Mouse (Mus musculus) left cerebral cortex, postnatal 14 days (tissue): Measurements from ENCODE around the gene Cpne7. TPM values are rescaled to one million over a fixed set of nuclear protein-coding genes. Genes with fewer than 3 reads are reported as not detected.
A peak's percentile ranks its signal among the peaks of the same experiment; 100 is the strongest.

Experiments used
- DNase-seq, 2 experiments: peaks; one replicate each; pipeline ENCODE4 v3.0.0; 2021 to 2022; ENCODE audit warnings: low spot score in 2 of 2, mixed read lengths in 1 of 2
- intact Hi-C: fragments of 180-260 bp; cut with DNase I; formaldehyde crosslinking; loops from one replicate; pipeline ENCODE4 v1.15.1; 2025
- total RNA-seq, 2 experiments: library from RNA; stranded (reverse); gene quantifications; 2 replicates each; pipeline ENCODE4 v1.2.3; 2021

The Cpne7 gene
- total RNA-seq, 2 experiments from 2014 or later: 55.0 to 77.7 TPM

DNA sequence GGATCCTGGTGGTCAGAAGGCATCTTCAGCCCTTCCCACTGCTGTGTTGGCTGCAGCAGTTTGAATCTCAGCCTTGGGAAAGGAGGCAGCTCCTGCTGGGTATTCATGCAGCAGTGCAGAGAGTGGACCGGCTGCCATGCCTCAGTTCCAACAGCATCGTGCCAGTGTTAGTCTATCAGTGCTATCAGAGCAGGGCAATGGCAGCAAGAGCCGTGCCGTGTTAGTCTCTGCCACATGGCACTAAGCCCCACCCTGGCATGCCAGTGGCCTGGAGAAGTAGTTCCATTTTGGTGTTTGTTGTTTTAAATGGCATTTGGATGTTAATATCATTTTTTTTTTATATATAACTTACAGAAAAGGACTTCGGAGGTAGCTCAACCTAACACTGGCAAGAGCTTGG, 8.2 kb upstream of the Cpne7 start:
- intact Hi-C loops: no loop called here
- no peak for DNase-seq

DNA sequence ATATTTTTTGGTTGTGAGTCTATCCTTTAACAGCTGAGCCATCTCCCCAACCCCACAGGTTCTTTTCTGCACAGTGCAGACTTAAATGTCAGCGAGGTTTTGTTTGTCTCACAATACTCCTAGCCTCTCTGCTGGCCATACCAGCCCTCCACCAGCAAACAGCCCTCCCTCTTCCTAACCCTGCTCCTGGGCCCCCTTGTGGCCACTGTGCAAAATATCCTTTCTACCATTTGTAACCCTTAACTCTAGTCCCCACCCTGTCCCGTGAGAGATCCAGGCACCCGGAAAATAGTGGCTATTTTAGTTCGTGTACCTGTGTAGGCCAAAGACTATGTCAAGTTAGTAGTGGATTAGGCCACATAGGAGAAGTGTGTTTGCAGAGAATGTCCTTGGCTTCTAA, 6.5 kb upstream of the Cpne7 start:
- no peak for DNase-seq
- intact Hi-C loops: loop anchor here (10.0 kb wide), 1 partner anchor 184 kb away; no protein-coding TSS in a partner anchor

DNA sequence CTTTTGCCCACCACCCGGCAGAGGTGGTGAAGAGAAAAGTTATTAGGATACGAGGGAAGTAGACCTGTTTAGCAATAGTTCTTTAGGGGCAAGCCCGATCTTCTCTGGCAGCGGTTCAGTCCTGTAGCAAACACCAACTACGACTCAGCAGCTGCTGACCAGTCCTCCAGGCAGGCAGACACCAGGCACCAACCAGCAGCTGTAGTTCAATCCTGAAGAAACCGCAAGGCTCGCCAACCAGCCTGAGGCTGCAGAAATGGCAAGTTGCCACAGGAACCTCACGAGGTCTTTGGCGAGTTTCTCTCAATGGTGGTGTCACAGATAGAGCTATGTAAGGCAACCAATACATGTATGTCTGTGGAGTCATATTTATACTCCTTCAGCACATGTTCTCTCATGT, 4.3 kb upstream of the Cpne7 start:
- no peak for DNase-seq
- intact Hi-C loops: loop anchor here (10.0 kb wide), 1 partner anchor 182 kb away; no protein-coding TSS in a partner anchor

DNA sequence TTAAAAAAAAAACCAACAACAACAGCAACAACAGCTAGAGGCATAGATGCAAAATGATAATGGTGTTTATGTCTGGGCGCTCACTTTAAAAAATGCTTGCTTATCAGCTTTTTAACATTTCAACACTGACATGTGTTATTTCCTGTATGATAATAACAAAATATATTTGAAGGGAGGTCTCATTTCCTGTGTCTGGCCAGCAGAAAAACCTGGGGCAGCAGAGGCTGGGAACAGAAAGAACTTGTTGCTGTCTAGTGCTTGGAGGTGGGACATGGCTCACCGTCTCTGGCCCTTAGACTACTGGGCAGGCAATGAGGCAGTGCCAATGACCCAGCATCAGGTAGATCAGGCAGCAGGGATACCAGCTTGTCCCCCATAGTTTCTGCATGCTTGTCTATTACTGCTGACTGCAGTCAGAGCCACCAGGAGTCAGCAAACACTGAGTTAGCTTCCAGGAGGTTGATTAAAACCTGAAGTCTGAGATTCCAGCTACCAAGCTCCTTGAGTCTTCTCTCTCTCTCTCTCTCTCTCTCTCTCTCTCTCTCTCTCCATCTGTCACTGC, 3.2 kb upstream of the Cpne7 start:
- DNase-seq: no peak
- intact Hi-C loops: loop anchor here (10.0 kb wide), 1 partner anchor 181 kb away; no protein-coding TSS in a partner anchor

DNA sequence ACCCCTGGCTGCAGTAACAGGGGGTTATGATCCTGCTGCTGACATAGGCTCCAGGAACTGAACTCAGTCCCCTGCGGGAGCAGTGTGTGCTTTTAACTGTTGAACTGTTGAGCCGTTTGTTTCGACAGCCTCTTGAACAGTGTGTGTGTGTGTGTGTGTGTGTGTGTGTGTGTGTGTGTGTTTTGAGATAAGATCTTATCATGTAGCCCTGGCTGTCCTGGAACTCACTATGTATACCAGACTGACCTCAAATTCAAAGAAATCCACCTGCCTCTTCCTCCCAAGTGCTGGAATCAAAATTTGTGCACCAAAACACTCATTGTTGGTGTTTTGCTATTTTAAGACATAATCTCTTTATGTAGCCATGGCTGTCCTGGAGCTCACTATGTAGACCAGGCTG, 2.5 kb upstream of the Cpne7 start:
- intact Hi-C loops: loop anchor here (5.0 to 10.0 kb wide), 2 partner anchors 38 to 180 kb away; no protein-coding TSS in a partner anchor
- no peak for DNase-seq

DNA sequence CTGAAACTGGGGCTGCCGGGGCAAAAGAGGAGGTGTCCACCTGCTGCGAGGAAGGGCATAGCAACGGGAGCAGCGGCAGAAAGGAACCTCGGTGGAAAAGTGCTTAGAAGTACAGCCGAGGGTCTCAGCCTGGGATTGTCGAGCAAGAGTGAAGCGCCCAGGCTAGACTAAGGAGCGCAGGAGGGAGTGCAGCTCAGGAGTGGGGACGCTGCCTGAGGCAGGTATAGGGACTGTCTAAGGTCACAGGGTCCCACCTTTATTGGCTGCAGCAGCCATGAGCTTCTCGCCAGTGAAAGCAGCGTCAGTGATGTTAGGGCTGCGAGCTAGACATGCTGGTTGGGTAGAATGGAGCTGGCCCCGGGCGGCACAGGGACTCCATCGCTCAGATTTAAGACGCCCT, 570 bp downstream of the Cpne7 start:
- intact Hi-C loops: loop anchor here (2.0 to 10.0 kb wide), 3 partner anchors 35 to 177 kb away; no protein-coding TSS in a partner anchor
- no peak for DNase-seq

DNA sequence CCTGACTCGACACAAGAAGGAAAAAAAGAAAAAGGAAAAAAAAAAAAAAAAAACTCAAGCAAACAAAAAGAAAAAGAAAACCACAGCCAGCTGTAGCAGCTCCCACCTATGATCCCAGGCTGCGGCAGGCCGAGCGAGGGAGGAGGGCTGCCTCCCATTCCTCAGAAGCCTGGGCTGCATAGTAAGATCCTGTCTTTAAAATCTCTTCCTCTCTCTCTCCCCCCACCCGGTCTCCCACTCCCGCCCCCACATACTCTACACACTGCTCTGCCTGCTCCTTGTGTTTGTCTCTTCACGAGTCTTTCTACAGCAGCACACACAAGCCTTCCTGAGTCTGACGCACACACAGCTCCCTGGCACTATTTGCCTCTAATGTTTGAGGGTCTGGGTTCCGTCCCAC, 4.9 kb downstream of the Cpne7 start:
- intact Hi-C loops: no loop called here
- DNase-seq: no peak

DNA sequence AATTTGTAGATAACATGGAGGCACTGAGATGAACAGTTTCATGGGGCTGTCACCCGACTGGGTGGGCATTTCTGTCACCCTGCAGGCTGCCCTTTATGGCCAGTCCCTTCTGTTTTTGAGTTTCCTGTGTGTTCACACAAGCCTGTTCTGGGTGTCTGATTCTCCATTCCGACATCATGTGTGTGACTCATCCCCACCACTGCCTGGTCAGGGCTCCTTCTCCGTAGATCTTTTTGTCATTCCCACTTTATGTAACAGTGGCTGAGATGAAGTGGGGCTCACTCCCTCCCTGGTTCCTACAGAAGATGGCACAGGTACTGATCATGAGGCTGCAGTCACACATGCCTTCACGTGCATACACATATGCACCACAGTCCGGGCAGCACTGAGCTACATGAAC, 5.5 kb downstream of the Cpne7 start:
- intact Hi-C loops: no loop called here
- no peak for DNase-seq

DNA sequence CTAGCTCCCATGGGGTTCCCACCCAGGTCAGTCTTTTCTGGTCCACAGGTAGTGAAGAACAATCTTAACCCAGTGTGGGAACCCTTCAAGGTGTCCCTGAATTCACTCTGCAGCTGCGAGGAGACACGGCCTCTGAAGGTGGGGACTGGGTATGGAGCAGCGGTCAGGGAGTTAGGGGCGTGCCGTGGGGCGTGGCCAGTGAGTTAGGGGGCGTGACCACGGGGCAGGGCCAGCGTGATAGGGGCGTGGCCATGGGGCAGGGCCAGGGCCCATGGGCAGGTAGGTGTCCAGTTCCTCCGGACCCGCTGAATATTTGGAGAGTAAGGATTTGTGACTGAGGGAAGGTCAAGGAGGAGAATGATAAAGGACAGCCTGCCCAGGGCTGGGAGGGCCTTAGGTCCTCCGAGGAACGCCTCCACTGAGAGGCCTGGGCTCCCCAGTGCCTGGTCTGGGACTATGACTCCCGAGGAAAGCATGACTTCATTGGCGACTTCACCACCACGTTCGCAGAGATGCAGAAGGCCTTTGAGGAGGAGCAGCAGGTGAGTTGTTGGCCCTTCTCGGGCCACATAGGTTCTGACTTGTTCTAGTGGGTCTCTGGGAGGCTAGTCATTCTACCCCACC, 9.1 kb downstream of the Cpne7 start:
- intact Hi-C loops: no loop called here

DNA sequence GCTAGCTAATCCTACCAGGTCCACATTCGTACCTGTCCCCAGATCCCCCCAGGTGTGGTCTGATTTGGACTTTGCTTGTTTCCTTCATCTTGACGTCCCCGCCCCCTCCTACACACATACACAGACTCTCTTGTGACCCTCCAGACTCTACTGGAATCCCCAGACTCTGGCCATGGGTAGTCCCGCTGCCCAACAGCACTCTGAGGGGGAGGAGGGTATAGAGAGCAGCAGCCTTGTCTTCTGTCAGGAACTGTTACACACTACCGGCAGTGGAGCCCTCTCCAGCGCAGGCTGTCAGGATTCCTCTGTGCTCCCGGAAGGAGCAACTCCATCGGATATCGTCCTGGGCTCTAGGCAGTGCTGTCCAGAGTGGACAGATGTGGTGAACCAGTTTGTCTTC, 13.9 kb downstream of the Cpne7 start:
- intact Hi-C loops: no loop called here
- no peak for DNase-seq

More for the DNA sequence above, 9.1 kb downstream of the Cpne7 start:
- DNase-seq: no peak

DNA sequence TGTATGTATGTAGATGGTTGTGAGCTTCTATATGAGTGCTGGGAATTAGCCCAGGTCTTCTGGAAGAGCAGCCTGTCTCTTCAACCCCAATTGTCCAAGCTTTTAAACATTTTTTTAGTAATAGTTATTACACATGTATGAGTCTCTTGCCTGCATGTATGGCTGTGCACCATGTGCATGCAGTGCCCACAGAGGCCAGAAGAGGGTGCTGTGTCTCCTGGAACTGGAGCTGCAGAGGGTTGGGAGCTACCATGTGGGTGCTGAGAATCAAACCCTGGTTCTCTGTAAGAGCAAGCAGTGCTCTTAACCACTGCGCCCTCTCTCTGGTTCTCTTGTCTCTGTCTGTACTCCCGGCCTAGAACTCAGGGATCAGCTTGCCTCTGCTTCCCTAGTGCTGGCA, 15.8 kb downstream of the Cpne7 start:
- DNase-seq: no peak
- intact Hi-C loops: no loop called here

DNA sequence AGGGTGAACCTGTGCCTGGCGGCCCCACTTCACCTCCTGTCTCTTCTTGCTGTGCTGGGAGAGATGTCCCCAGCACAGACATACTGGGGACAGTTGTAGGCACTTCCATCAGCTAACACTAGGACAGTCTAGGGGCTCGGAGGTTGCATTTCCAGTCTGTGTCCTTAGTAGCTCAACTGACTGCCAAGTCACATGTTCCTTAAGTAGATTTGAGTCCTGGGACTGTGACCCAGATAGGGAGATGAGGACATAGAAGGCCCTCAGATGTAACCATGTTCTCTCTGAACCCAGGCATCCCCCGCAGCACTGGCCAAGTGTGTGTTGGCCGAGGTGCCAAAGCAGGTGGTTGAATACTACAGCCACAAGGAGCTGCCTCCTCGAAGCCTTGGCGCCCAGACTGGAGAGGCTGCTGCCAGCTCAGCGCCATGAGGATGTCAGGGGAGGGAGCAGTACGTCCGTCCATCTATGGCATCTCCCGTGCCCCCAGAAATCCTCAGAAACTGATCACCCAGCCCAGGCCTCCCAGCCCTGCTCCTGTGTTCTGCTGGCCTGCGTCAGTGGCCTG, 17.1 kb downstream of the Cpne7 start:
- no peak for DNase-seq
- intact Hi-C loops: no loop called here

DNA sequence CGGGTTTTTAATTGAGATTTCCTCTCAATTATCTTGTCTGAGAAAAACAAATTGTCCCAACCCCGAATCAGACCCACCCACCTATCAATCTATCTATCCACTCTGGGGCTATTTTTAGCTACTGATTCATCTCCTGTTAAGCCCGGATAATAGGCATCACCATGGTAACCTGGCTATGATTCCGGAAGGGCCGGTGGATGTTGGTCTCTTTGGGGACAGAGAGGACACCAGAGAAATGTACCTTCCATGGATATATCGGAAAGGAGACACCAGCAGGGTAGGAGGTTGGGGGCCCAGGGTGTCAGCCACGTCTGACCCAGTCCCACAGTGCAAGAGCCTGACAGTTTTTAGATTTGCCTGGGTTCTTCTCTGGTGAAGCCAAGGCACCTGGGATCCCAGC, 18.2 kb downstream of the Cpne7 start:
- intact Hi-C loops: no loop called here
- DNase-seq: peak; percentile 26 to 44

DNA sequence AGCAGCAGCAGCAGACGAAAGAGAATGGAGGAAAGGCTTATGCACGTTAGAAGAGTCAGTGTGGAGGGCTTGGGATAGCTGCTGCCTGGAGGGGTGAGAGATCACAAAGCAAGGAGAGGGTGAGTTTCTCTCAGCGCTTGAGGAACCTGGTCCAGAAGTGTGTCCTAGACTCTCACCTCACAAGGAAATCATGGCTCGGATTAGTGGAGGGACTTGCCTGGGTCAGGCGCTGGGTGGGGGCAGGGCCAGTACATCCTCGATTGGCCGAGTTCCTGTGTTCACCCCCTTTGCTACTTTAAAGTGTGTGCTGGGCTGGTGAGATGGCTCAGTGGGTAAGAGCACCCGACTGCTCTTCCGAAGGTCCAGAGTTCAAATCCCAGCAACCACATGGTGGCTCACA, 18.6 kb downstream of the Cpne7 start:
- DNase-seq: no peak
- intact Hi-C loops: no loop called here

DNA sequence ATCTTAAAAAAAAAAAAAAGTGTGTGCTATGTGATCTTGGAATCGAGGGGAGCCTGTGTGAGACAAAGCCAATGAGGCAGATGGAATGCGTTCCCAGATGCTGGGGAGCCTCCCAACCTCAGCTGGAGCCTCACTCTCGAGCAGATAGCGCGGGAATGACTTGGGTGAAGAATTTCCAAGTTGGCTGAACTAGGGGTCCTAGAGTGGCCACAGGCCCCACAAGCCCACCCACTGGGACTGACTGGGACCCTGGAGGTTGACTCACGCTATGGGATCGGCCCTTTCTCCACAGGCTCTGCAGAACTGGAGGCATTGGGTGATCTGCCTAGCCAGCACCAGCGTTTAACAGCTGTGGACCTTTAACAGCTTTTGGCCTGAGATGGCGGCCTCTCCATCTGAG, 19.1 kb downstream of the Cpne7 start:
- intact Hi-C loops: no loop called here
- no peak for DNase-seq

DNA sequence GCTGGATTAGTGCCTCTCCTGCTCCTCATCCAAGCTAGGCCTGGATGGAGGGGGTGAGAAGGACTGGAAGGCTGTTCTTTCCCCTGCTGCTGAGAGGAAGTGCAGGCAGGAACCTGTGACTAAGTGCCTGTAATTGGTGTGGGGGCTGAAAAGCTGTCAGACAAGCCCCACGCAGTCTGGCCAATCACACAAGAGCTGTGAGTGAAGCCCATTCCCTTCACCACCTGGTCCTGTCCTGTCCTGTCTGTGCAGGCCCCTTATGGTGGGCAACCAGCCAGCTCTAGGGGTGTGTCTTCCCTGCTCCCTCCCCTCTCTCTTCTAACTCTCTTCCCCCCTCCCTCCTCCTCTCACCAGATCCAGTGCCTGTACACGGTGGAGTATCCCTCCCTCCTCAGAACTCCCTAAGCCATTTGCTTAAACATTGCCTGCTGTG, 20.5 kb downstream of the Cpne7 start:
- peak; percentile 61 to 81 for DNase-seq
- intact Hi-C loops: no loop called here

DNA sequence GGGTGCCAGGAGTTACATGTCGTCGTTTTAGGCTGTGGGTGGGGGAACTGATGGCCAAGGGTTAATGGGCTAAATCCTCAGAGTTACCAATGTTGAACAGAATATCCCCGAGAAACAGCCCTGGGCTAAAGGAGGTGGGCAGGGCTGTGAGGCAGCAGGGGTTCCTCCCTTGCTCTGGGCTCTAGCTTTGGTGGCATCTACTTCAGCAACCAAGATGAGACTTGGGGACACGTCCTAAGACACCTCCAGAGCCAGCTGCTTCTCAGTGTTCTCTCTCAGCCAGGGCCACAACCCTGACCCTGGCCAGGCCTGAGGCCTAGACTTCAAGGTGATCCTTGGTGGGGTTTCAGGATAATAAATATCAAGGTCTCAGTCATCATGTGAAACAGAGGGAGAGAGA, 21.6 kb downstream of the Cpne7 start:
- intact Hi-C loops: no loop called here
- no peak for DNase-seq

DNA sequence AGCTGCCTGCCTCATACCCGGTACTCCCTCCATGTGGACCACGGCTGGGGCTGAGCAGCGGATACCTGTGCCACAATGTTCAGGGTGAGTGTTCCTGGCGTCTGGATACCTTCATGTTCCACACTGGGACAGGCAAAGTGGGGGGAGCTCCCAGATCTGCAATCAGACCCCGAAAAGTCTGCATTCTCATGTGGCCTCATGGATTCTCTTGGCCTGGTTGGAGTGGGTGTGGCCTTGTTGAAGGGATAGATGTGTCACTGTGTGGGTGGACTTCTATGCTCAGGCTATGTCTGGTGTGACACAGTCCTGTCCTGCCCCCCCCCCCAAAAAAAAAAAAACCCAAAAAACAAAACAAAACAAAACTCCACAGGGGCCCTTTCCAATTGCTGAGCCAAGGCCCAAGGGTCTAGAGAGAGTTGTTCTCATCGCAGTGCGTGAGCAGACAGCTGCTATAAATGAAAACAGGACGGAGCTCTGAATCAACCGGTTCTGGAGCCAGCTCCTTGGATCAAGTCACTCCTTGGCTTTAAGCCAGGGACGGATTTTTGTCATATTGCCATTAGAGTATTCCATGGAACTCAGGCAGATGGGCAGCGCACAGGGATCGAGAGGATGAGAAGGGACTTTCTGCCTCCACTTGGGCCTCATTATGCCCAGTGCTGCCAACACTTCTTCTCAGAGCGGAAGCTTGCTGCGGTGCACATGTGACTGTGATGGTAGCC, 24.7 kb downstream of the Cpne7 start:
- intact Hi-C loops: no loop called here
- peak; percentile 83 to 87 for DNase-seq

DNA sequence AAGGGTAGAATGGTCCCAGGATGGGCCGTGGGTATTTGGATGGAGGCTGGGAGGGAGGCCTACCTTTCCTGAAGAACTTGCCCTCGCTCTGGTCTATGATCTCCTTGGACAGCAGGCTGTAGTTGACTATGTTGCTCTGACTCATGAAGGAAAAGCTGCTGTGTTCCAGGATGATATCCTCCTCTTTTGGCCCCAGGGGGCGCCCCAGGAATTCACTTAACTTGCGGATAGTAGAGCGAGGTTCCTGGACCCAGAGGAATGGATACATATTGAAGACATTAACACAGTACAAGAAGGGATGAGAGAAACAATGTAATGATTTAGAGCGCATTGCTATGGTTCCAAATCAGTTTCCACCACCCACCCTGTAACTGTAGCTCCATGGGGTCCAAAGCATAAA, 28.1 kb downstream of the Cpne7 start:
- DNase-seq: no peak
- intact Hi-C loops: no loop called here

DNA sequence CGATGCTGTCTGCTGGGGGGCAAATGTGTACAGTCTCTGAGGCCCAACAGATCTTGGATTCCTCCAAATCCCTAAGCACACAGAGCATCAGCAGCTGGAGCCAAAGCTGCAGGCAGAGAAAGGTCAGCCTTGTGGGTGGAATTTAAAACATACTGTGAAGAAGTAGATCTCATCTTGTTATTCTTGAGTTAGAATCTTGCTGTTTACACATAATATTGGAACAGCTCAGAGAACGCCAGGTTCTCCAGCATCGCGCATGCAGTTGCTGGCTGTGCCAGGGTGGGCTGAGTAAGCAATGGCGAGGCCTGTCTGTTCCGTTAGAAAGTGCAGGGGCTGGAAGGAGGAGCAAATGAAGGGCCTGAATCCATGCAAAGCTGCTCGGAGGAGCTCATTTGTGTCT, 29.2 kb downstream of the Cpne7 start:
- peak; percentile 37 to 42 for DNase-seq
- intact Hi-C loops: no loop called here
